Mouse (Mus musculus) lung, postnatal 0 days (tissue): Measurements from ENCODE around the gene Kctd19. TPM values are rescaled to one million over a fixed set of nuclear protein-coding genes. Genes with fewer than 3 reads are reported as not detected.
A peak's percentile ranks its signal among the peaks of the same experiment; 100 is the strongest.

Experiments used
- ATAC-seq: fragments of 200-750 bp; cut with Nextera tagmentation; 2 replicates; pipeline ENCODE4 v1.8.0; 2017; ENCODE audit warnings: moderate library complexity
- DNase-seq: peaks from one replicate; pipeline ENCODE4 v3.0.0-alpha.2; 2016; ENCODE audit warnings: low spot score
- H3K27ac ChIP-seq: fragments of 300-500 bp; sonication (generic); 2 replicates; pipeline ENCODE4 v1.5.1; 2014; ENCODE audit warnings: antibody characterized with exemption, mild to moderate bottlenecking, low read length, mixed read lengths
- H3K27me3 ChIP-seq: fragments of 300-500 bp; sonication (generic); replicated peaks from 2 replicates; pipeline ENCODE4 v1.6.1; 2014; ENCODE audit warnings: low read length, mixed read lengths; ENCODE audit not compliant: insufficient read depth
- H3K36me3 ChIP-seq: fragments of 300-500 bp; sonication (generic); 2 replicates; pipeline ENCODE4 v1.6.1; 2014; ENCODE audit warnings: low read length, mixed read lengths; ENCODE audit not compliant: insufficient read depth
- H3K4me1 ChIP-seq: fragments of 300-500 bp; sonication (generic); 2 replicates; pipeline ENCODE4 v1.6.1; 2014; ENCODE audit warnings: antibody characterized with exemption, low read depth, low read length, mixed read lengths; ENCODE audit not compliant: insufficient read depth
- H3K4me2 ChIP-seq: fragments of 300-500 bp; sonication (generic); replicated peaks from 2 replicates; pipeline ENCODE4 v1.6.1; 2014; ENCODE audit warnings: low read depth, mild to moderate bottlenecking, low read length, moderate library complexity, mixed read lengths
- H3K4me3 ChIP-seq: fragments of 300-500 bp; sonication (generic); 2 replicates; pipeline ENCODE4 v1.5.1; 2014; ENCODE audit warnings: low read depth, low read length
- H3K9ac ChIP-seq: fragments of 300-500 bp; sonication (generic); replicated peaks from 2 replicates; pipeline ENCODE4 v1.6.1; 2014; ENCODE audit warnings: low read depth, mild to moderate bottlenecking
- H3K9me3 ChIP-seq: fragments of 300-500 bp; sonication (generic); 2 replicates; pipeline ENCODE4 v1.6.1; 2016; ENCODE audit warnings: low read length, mixed read lengths
- CTCF ChIP-seq: IDR thresholded peaks from 2 replicates; pipeline ENCODE4 v1.5.1; 2016; ENCODE audit warnings: antibody characterized with exemption, mild to moderate bottlenecking
- EP300 ChIP-seq: IDR thresholded peaks from 2 replicates; pipeline ENCODE4 v1.6.1; 2016; ENCODE audit warnings: antibody characterized with exemption, mild to moderate bottlenecking, control low read depth
- WGBS: fragments of 180-500 bp; shearing (Covaris S2); extraction: QIAGEN DNeasy Blood & Tissue Kit; methylation state at CpG from one replicate; pipeline ENCODE4 v1.1.7; 2014; 5-methylcytosine and 5-hydroxymethylcytosine counted together
- polyA plus RNA-seq: library from polyadenylated mRNA; unstranded; fragments of >200 nt; fragmentation: Nextera tagmentation; extraction: Ambion mirVana; gene quantifications from 2 replicates; pipeline ENCODE4 v1.2.1, GENCODE M21; 2015

Gene Kctd19
- polyA plus RNA-seq, 1 experiment from 2014 or later, result 0.38 TPM

- Histone ChIP-seq H3K27me3 (no peaks in the 10 kb centered on the region), H3K4me2 (no peak overlapping the region), H3K4me3 (no peak overlapping the region), H3K9me3 (no peaks in the 10 kb centered on the region), H3K36me3 (no peaks in the 10 kb centered on the region), H3K9ac (no peak overlapping the region), H3K4me1 (0 out of 2 replicates have a peak, but pooled peaks cover 3% of the 10 kb centered on the region), H3K27ac (no peak overlapping the region)
- DNase-seq (peak; percentile 55), ATAC-seq (peak; percentile 52)
- peak; percentile 4; the same call in 1 of the 2 replicates for TF ChIP-seq CTCF
- TF ChIP-seq EP300, result no peak
- 18% methylated on average over 19 of the region's 19 CpGs for WGBS
Observed at GRCm38 (mm10) chr8:105378673-105379072, 34.6 kb downstream of the Kctd19 start.

- no peak overlapping the region for H3K9ac ChIP-seq
- H3K36me3 ChIP-seq, result no peaks in the 10 kb centered on the region
- DNase-seq (peak; percentile 55), ATAC-seq (peak; percentile 70)
- WGBS, result 38% methylated on average over 33 of the region's 33 CpGs
- H3K27me3 ChIP-seq, result no peaks in the 10 kb centered on the region
- no peak overlapping the region for H3K27ac ChIP-seq
- H3K4me3 ChIP-seq, result no peak overlapping the region
- 0 out of 2 replicates have a peak, but pooled peaks cover 3% of the 10 kb centered on the region for H3K4me1 ChIP-seq
- no peaks in the 10 kb centered on the region for H3K9me3 ChIP-seq
- no peak for TF ChIP-seq EP300
- TF ChIP-seq CTCF, result peak; percentile 82
- H3K4me2 ChIP-seq, result peak overlapping the region; percentile 27; the same call in 1 of the 2 replicates
Observed at GRCm38 (mm10) chr8:105374513-105374966, 38.8 kb downstream of the Kctd19 start.

GRCm38 (mm10) chr8:105373032-105373431, 40.3 kb downstream of the Kctd19 start, which contains the start of gene Plekhg4:
TSS of gene Plekhg4 (plus strand) at chr8:105373274.
- Histone ChIP-seq H3K27ac (no peak within 1 kb of the TSS), H3K27me3 (no peaks in the 10 kb centered on the region), H3K9ac (no peak within 1 kb of the TSS), H3K4me3 (no peak within 1 kb of the TSS), H3K36me3 (no peaks in the 10 kb centered on the region), H3K4me1 (no peaks in the 10 kb centered on the region), H3K9me3 (no peaks in the 10 kb centered on the region), H3K4me2 (no peak within 1 kb of the TSS)
- no peak for ATAC-seq
- 34% methylated on average over 2 of the region's 2 CpGs for WGBS
- no peak for DNase-seq
- TF ChIP-seq EP300 (no peak), CTCF (no peak)

GRCm38 (mm10) chr8:105372473-105372872, 40.8 kb downstream of the Kctd19 start:
- TF ChIP-seq EP300 (no peak), CTCF (no peak)
- Histone ChIP-seq H3K4me3 (no peak overlapping the region), H3K9ac (no peak overlapping the region), H3K4me1 (no peaks in the 10 kb centered on the region), H3K27me3 (no peaks in the 10 kb centered on the region), H3K36me3 (no peaks in the 10 kb centered on the region), H3K27ac (no peak overlapping the region), H3K9me3 (no peaks in the 10 kb centered on the region), H3K4me2 (no peak overlapping the region)
- 67% methylated on average over 9 of the region's 9 CpGs for WGBS
- ATAC-seq, result no peak
- no peak for DNase-seq

GRCm38 (mm10) chr8:105367107-105367506, 46.2 kb downstream of the Kctd19 start:
- WGBS, result 75% methylated on average over 2 of the region's 2 CpGs
- H3K4me1 ChIP-seq, result no peaks in the 10 kb centered on the region
- ATAC-seq (no peak), DNase-seq (peak; percentile 54)
- H3K27me3 ChIP-seq, result no peaks in the 10 kb centered on the region
- no peak overlapping the region for H3K4me2 ChIP-seq
- no peak overlapping the region for H3K4me3 ChIP-seq
- H3K9me3 ChIP-seq, result no peaks in the 10 kb centered on the region
- H3K9ac ChIP-seq, result no peak overlapping the region
- no peak overlapping the region for H3K27ac ChIP-seq
- H3K36me3 ChIP-seq, result no peaks in the 10 kb centered on the region
- TF ChIP-seq CTCF (peak; percentile 71), EP300 (no peak)

GRCm38 (mm10) chr8:105361751-105362702, 51.3 kb downstream of the Kctd19 start:
- Histone ChIP-seq H3K9ac (no peak overlapping the region), H3K27ac (no peak overlapping the region), H3K36me3 (no peaks in the 10 kb centered on the region), H3K9me3 (no peaks in the 10 kb centered on the region), H3K27me3 (no peaks in the 10 kb centered on the region), H3K4me2 (no peak overlapping the region), H3K4me3 (no peak overlapping the region), H3K4me1 (no peaks in the 10 kb centered on the region)
- no peak for TF ChIP-seq EP300
- TF ChIP-seq CTCF, result no peak
- DNase-seq (peak; percentile 44), ATAC-seq (no peak)
- WGBS, result 35% methylated on average over 12 of the region's 12 CpGs
